In genomic region chr9:32675671-32676409, GRCm38 (mm10) we compare ENCODE assay signal across 8 mouse cellular contexts. TPM values are rescaled to one million over a fixed set of nuclear protein-coding genes. Genes with fewer than 3 reads are reported as not detected.
DNase-seq lines count a peak whose midpoint lies in the region; ATAC-seq lines count a peak whose summit lies in the region.

No protein-coding gene starts in this region.

- H3K4me2 ChIP-seq in heart, embryonic 12.5 days: no peak overlapping the region

- no peaks in the 10 kb centered on the region for H3K36me3 ChIP-seq in heart, embryonic 12.5 days
- no peaks in the 10 kb centered on the region for H3K36me3 ChIP-seq in midbrain, embryonic 10.5 days

- no peak overlapping the region for H3K9ac ChIP-seq in heart, embryonic 12.5 days

- DNase-seq in gastrocnemius, postnatal 25 days: peak; percentile 53
- DNase-seq in gastrocnemius, postnatal 10 days: no peak
- peak; percentile 59 for DNase-seq in NIH3T3 (ENCODE audit: low read depth)
- peak; percentile 38 for DNase-seq in midbrain, embryonic 10.5 days (ENCODE audit: low spot score)
- DNase-seq in left cerebral cortex, adult 9 months (ENCODE audit: low spot score in 2 of 2): no peak
- no peak for DNase-seq in layer of hippocampus, postnatal 36 days

- no peaks in the 10 kb centered on the region for H3K27me3 ChIP-seq in heart, embryonic 12.5 days (replicated peaks)
- H3K27me3 ChIP-seq in midbrain, embryonic 10.5 days (ENCODE audit: low read depth, poor library complexity, severe bottlenecking): peaks cover 99% of the 10 kb centered on the region

- peak overlapping the region; percentile 44 for H3K27ac ChIP-seq in heart, embryonic 12.5 days (ENCODE audit: poor library complexity, severe bottlenecking)
- no peak overlapping the region; the same call in 1 of the 2 replicates for H3K27ac ChIP-seq in midbrain, embryonic 10.5 days (replicated peaks)

- peaks cover 50% of the 10 kb centered on the region for H3K4me1 ChIP-seq in heart, embryonic 12.5 days (replicated peaks)
- peaks cover 49% of the 10 kb centered on the region for H3K4me1 ChIP-seq in midbrain, embryonic 10.5 days

- H3K9me3 ChIP-seq in heart, embryonic 12.5 days (replicated peaks): no peaks in the 10 kb centered on the region
- H3K9me3 ChIP-seq in midbrain, embryonic 10.5 days (replicated peaks): no peaks in the 10 kb centered on the region

- no peak overlapping the region for H3K4me3 ChIP-seq in heart, embryonic 12.5 days
- no peak overlapping the region for H3K4me3 ChIP-seq in midbrain, embryonic 10.5 days

- ATAC-seq in heart, embryonic 12.5 days (ENCODE audit: insufficient number of reproducible peaks, low FRiP score): no peak
- ATAC-seq in megakaryocyte progenitor cell, adult 5-6 weeks (replicated peaks; ENCODE audit: poor library complexity): no peak

- WGBS in heart, embryonic 12.5 days: 21% methylated on average over 9 of the region's 9 CpGs
- WGBS in midbrain, embryonic 10.5 days: 5% methylated on average over 9 of the region's 9 CpGs

RNA-seq across cellular contexts. Expression of gene Ets1, which starts 39.8 kb away (rescaled TPM):
- total RNA-seq in gastrocnemius, postnatal 25 days (2021): 10 to 100 TPM; 19.1 to 21.7 TPM
- total RNA-seq in gastrocnemius, postnatal 10 days (2021): 10 to 100 TPM; 36.6 to 47.7 TPM
- polyA plus RNA-seq in heart, embryonic 12.5 days (2016; fragmentation: Nextera tagmentation; extraction: Ambion mirVana): 65.6 and 68.1 TPM in 2 replicates
- polyA plus RNA-seq in midbrain, embryonic 10.5 days (2016; fragmentation: Nextera tagmentation; extraction: Ambion mirVana): 25.7 and 26.2 TPM in 2 replicates
- 5.4 and 6.8 TPM in 2 replicates for total RNA-seq in megakaryocyte progenitor cell, adult 5-6 weeks (2015)
- 12.6 and 16.3 TPM in 2 replicates for total RNA-seq in megakaryocyte progenitor cell, adult 5-6 weeks (2017)
- 10 to 100 TPM; 10.6 to 11.3 TPM for total RNA-seq in layer of hippocampus, postnatal 36 days (2021)

Comparison
In these comparisons a context has a peak if more than half of its experiments do, and no peak if none do; other contexts are left out.
1. DNase-seq: peak in gastrocnemius, postnatal 25 days (single experiment), NIH3T3 (single experiment) and midbrain, embryonic 10.5 days (single experiment); none in gastrocnemius, postnatal 10 days (single experiment), left cerebral cortex, adult 9 months (0 of 2) and layer of hippocampus, postnatal 36 days (0 of 2).